Mouse (Mus musculus): ENCODE results near the gene Ccdc124. TPM values are rescaled to one million over a fixed set of nuclear protein-coding genes. Genes with fewer than 3 reads are reported as not detected.

The Ccdc124 gene
- polyA plus RNA-seq, 1 experiment = 205 TPM

- no peak for TF ChIP-seq GATA1 (IDR thresholded peaks at IDR 0.05; ENCODE audit: low read length)
These were observed 9.0 kb downstream of the Ccdc124 start for GRCm38 (mm10) chr8:70864712-70865221.

GRCm38 (mm10) chr8:70863956-70864711, 9.6 kb downstream of the Ccdc124 start:
- no peak for TF ChIP-seq GATA1 (IDR thresholded peaks at IDR 0.05; ENCODE audit: low read length)

DNA sequence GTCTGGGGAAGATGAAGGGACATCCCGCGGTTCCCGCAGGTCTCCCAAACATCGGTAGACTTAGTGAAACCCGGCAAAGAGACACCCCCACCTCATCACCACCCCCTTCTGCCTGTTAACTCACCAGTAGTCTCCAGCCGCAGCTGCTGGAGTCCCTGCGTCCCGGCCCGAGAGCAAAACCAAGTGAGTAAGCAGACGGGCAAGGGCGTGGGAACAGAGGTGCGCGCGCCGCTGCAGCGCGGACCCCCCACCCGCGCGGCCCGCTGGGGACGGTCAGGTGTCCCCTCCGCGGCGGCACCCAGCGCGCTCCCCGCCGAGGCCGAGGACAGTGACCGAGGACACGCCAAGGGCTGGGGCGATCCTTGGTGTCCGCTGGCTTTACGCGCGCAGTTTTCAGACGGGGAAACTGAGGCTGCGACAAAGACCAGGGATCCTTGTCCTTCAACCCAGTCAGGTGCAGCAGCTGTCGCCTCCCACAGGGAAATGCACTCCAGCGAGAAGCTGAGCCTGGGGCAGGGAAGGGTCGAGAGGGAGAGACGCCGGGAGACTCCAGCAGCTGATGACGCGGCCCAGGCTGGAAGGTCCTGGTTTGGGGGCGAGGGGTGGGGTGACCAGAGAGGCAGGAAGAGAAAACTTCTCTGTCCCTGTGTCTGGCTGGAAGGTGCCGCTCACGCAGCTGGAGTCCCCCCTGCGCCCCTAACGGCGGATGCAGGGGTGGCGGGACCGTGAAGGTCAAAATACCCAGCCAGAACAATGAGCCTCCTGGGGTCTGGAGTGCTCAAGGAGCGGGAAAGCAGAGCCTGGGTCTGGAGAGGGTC, 10.7 kb downstream of the Ccdc124 start, which contains the start of gene Kcnn1:
Gene Kcnn1, minus strand, starts transcription at position 435 of the 818 bp plus-strand sequence.
- no peak for TF ChIP-seq GATA1 (IDR thresholded peaks at IDR 0.05; ENCODE audit: low read length)

GRCm38 (mm10) chr8:70857516-70857915, 16.2 kb downstream of the Ccdc124 start:
- TF ChIP-seq GATA1 (IDR thresholded peaks at IDR 0.05; ENCODE audit: low read length) = no peak

DNA sequence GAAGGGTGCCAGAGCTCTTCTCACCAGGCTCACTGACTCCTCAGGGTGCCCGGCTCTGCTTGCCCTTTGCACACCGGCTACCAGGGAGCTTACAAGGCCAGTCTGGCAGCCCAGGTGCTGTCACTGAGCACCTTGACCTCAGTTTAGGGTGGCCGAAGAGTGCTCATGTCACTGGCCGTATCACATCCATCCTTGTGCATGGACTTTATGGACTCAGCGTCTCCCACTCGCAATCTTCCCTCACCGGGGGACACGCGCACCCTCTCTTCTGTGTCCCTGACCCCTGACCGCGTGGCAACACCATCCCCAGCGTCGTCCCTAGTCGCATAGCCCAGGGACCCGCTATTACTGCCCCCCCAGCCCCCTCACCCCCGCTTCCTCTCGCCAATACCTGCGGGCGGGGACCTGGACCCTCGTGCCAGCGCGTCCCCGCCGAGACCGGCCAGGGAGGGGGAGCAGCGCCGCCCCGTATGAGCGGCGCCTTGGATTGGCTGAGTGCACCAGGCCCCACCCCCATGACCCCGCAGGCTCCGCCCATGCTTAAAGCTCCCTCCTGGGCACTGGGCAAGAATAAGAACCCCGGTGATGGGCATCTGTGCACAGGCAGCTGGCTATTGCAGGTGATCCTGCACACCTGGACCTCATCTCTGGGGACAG, 17.1 kb downstream of the Ccdc124 start:
- no peak for TF ChIP-seq GATA1 (IDR thresholded peaks at IDR 0.05; ENCODE audit: low read length)

DNA sequence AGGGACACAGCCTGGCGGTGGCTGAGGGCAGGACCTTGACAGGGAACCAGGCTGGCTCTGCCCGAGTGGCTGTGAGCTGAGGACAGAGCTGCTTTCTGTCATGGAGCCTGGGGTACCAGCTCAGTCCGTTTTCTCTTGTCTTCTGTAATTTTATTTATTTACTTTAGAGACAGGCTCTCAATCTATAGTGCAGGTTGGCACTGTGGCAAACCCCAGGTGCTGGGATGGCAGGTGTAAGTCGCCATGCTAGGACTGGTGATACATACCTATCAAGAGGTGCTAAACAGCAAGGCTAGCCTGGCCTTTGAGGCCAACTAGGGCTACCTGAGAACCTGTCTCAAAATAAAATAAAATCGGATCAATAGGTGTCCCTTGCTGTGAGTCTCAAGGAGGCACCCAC, 17.7 kb downstream of the Ccdc124 start:
- no peak for TF ChIP-seq GATA1 (IDR thresholded peaks at IDR 0.05; ENCODE audit: low read length)

DNA sequence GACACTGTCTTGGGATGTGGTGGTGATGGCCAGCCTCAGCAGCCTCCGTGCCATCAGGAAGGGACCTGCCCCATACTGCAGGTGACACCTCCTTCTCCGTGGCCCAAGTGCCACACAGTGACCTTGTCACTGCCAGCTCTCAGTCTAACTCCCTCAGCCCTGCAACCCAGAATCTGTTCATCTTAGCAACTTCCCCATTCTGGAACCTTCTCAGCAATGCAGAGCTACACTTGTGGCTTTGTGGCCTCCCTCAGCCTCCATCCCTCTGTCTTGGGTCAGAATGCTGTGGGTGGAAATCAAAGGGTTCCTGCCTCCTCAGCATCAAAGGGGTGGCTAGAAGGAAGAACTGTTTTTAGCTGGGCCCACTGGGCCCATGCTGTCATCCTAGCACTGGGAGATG, 19.9 kb downstream of the Ccdc124 start:
- TF ChIP-seq GATA1 (IDR thresholded peaks at IDR 0.05; ENCODE audit: low read length) = no peak

GRCm38 (mm10) chr8:70852595-70853231, 21.0 kb downstream of the Ccdc124 start:
- TF ChIP-seq GATA1 (IDR thresholded peaks at IDR 0.05; ENCODE audit: low read length) = no peak

DNA sequence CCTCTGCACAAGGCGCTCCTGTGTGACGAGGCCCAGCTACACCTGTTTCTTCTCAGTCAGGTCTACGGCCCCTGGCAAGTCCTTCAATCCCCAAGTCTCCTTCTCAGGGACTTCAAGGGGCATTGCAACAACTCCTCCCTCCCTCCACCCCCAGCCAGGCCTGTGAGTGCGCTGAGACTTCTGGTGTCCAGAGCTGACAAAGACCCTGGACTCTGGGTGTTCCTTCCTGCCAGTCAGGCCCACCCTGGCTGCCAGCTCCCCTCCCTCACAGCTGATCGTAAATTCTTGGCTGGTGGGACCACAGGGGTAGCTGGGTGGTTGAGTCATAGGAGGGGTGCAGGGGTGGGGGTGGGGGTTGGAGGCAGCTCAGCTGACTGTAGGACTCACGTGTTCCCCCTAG, 21.9 kb downstream of the Ccdc124 start:
- TF ChIP-seq GATA1 (IDR thresholded peaks at IDR 0.05; ENCODE audit: low read length) = no peak

DNA sequence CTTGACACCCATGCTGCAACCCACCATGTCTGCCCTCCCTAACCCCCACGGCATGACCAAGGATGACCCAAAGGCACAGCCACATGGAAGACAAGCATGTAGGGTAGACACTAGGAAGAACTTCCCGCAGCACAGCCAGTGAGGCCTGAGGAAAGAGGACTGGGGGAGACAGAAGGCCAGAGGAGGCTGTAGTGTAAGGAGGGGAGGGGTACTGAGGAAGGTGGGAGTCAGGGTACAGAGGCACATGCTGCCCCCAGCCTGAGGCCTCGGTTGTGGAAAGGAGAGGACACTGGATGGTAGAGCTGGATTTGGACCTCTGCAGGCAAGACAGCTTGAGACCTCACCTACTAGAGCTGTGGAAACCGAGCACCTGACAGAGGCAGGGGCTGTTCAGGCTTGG, 22.8 kb downstream of the Ccdc124 start:
- no peak for TF ChIP-seq GATA1 (IDR thresholded peaks at IDR 0.05; ENCODE audit: low read length)

DNA sequence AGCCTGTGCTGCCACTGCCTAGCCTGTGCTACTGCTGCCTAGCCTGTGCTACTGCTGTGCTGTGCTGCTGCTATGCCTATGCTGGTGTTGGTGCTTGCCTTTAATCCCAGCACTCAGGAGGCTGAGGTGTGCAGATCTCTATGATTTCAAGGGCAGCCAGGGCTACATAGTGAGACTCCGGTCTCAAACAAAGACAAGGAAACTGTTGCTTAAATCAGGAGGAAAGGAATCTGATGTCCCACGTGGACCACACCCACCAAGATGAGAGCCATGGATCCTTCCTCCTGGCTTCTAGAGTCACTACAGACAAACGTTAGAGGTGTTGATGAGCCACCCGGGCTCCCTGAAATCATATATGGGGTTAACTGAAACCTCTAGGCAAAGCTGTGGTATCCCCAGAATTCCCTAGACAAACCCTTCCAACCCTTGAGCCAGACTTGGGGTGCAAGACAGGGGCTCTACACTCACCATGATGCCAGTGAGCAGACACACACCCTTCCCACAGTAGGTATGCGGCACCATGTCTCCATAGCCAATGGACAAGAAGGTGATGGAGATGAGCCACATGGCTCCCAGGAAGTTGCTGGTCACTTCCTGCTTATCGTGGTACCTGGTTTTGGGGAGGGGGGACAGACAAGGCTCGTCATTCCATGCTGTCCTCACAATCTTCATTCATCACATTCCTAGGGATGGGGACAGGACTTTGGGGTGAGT, 23.4 kb downstream of the Ccdc124 start:
- no peak for TF ChIP-seq GATA1 (IDR thresholded peaks at IDR 0.05; ENCODE audit: low read length)

GRCm38 (mm10) chr8:70849333-70849990, 24.3 kb downstream of the Ccdc124 start:
- TF ChIP-seq GATA1 (IDR thresholded peaks at IDR 0.05; ENCODE audit: low read length) = no peak

GRCm38 (mm10) chr8:70846371-70847154, 27.2 kb downstream of the Ccdc124 start:
- TF ChIP-seq GATA1 (IDR thresholded peaks at IDR 0.05; ENCODE audit: low read length) = no peak

Measured in G1E-ER4 (cell line).